Mouse (Mus musculus): Measurements from ENCODE around the gene Ddx19b.
"Not testable (repeated sequence)": the region's sequence is repeated elsewhere in the genome, so short reads cannot be mapped to it uniquely, and the experiment has no call there.

Ddx19b gene

DNA sequence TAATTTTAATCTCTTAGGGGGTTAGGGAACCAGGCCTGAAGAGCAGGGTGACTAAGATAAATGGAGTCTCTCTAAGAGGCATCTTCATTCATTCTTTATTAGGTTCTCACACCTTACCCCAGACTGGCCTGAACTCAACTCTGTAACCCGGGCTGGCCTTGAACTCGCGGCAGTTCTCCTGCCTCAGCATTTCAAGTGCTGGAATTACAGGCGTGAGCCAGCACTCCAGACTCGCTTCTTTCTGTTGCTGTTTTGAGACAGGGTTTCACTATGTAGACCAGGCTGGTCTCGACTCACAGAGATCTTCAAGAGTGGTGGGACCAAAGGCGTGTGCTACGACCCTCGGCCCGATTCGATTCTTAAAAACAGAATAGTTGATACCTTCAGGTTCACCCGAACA, 2.7 kb upstream of the Ddx19b start:
- DNase-seq (ENCODE audit: extremely low spot score) = no peak

DNA sequence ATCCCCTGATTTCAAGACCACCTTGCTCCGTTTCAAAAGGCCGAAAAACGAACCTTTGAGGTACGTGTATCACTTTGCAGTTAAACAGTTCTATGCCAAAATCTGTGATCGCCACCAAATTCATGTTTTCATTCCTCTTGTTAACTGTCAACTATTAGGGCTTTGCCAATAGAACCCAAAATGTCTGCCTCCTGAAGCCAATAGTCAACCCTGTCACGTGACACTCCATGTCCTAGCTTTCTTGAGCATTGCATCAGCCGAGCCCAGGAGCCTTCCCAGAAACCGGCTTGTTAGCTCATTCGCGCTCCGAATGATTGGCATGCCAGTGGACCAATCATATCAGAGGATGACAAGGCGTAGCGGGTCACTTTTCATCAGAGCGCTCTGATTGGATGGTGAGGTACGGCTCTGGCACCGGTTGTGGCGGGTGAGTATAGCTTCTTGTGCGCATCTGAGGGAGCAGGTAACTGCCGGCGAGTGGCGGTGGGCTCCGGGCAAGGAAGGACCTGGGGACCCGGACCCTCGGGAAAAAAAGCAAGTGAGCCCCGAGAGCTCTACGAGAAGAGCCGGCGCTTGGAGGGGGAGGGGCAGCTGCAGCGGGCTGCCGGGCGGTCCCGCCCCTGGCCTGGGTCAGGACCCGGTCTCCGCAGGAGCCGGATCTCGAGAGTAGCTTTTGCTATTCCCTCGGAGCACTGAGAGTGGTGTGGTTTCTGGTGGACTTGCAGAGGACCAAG, 2.1 kb upstream of the Ddx19b start:
- peak; percentile 97 for DNase-seq (ENCODE audit: extremely low spot score)

DNA sequence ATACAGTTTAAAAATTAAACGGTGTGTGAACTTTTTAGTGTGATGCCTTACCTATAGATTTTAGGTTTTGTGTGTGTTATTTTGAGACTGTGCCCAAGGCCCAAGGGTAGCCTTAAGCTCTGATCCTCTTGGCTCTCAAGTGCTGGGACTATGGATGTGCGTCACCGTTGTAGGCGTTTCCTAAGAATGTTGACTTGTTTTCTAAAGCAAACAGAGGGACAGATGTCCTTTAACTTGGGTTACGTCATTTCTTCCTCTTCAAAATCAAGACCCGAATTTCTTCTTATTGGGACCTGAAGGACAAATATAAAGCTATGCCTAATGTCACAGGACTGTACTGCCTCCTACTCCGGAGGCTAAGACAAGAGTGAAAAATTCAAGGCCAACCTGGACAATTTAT, 1.4 kb upstream of the Ddx19b start, which contains the start of gene Aars:
Gene Aars, plus strand, starts transcription at position 229 of the 400 bp plus-strand sequence.
- DNase-seq (ENCODE audit: extremely low spot score) = no peak

DNA sequence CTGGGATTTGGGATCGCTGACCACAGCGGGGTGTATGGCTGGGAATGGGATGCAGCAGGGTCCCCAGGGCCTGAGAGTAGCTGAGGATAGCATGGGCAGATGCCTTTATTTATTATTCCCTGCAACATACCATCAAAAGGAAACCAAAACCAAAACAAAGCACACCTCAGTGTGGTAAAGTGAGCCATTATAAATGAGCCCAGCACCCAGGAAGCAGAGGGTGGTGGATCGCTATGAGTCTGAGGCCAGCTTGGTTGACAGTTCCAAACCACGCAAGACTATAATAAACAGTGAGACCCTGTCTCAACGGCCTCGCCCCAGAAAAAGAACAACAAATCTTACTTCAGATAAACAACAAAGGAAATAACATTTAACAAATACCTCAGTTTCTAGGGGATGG, 1.5 kb downstream of the Ddx19b start:
- no peak for DNase-seq (ENCODE audit: extremely low spot score)

DNA sequence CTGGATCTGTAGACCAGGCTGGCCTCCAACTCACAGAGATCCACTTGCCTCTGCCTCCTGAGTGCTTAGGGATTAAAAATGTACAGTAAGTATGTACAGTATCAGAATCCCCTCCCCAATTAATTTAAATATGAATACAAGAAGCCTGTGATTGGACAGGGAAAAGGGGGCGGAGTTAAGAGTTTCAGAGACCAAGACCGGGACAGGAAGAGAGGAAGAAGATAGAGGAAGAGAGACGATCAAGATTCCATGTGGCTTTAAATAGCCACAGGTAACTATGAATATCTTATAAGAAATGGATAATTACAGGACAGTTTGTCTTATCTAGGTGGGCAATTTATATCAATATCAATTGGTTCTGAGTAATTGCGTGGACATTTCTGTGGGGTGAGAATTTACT, 2.0 kb downstream of the Ddx19b start:
- no peak for DNase-seq (ENCODE audit: extremely low spot score)

DNA sequence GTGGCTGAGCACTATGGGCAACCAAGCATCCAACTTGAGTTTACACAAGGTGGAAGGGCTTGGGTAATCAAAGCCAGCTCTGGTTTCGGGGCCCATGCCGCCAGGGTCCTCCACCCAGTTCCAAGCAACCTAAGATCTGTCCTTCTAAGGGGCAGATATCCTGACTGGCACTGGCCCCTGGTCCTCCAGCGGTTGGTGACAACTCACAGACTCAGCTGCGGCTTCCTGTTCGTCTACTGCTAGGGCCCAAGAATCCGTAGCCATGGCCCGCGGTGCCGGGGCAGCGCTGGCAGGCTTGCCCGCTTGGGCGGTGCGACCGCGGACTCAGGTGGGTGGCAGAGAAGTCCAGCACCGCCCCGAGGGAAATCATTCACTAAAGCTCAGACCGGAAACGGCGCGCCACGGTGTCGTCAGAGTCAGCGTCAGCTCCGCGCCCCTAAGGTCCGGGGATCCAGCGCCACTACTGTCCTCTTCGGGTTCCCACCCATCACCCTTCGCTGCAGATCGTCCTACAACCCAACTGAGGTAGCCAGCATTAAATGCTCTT, 4.1 kb downstream of the Ddx19b start:
- peak; percentile 84 for DNase-seq (ENCODE audit: extremely low spot score)

DNA sequence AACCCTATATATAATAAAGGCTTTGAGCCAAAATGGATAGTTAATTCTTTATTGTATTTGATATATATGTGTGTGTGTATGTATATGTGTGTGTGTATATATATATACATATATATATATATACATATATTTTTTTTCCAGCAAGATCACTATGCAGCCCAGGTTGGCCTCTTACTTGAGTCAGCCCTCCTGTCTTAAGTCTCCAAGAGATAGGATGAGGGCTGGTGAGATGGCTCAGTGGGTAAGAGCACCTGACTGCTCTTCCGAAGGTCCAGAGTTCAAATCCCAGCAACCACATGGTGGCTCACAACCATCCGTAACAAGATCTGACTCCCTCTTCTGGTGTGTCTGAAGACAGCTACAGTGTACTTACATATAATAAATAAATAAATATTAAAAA, 4.9 kb downstream of the Ddx19b start:
- DNase-seq (ENCODE audit: extremely low spot score) = not testable (repeated sequence)

DNA sequence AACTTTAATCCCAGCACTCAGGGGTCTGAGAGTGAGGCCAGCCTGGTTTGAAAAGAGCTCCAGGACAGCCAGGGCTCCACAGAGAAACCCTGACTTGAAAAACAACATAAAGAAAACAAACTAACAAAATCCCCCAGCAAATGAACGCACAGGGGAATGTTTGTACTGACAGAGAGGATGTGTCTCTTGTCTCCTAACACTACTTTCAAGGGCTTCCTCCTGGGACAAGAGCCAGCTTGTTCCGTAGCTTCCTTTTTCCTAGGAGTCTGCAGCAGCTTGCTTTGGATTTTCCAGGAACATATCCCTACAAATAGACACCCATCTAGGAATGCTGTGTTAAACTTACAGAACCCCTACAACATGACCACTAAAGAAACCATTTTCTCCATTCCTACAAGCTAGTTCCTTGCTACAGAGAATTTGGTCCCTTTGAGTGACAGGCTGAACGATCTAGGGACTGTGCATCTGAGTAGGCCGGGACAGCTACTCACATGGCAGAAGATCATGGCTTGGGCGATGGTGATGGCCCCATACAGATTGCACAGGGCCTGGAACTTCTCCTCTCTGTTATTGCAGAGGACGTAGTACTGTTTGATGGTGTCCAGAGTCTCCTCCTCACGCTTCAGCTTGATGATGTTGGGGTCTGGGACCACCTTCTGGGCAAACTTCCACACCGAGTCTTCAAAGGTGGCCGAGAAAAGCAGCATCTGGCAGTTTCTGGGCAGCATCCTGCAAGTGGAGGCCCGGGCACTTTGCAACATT, 21.1 kb downstream of the Ddx19b start:
- not testable (repeated sequence) for DNase-seq (ENCODE audit: extremely low spot score)

DNA sequence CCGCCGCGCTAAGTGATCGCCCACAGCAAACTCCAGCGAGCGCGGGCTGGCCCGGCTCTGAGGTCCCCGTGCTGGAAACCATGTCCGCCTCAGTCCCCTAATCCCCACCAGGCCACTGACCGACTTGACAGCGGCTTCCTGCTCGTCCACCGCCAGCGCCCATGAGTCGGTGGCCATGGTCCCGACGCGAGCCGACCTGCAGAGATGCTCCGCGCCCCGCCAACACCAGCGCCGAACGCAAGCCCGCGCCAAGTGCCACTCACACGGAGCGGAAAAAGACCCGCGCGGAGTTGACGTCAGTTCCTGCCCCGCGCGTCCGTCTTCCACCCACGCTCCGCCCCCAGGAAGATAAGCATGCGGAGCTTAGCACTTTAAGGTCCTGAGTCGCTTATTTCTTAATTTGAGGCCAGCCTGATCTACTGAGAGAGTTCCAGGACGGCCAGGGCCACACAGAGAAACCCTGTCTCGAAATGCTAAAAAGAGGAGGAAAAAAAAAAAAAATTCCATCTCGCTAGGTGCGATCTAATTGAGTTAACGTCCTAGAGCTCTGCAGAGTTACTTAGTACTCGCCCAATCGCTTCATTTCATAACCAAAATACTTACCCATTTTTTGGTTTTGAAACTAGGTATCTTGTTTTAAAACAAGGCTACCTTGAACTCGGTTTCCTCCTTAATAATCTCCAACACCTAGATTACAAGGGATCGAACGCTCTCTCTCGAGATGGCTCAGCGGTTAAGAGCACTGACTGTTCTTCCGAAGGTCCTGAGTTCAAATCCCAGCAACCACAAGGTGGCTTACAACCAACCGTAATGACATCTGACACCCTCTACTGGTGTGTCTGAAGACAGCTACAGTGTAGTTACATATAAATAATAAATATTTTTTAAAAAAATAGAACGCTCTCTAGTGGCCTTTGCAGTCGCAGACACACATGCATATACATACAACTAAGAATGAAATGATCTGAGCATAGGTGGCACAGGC, 33.7 kb downstream of the Ddx19b start, which contains the start of gene Ddx19a:
Gene Ddx19a, minus strand, starts transcription at position 254 of the 985 bp plus-strand sequence.
- DNase-seq (ENCODE audit: extremely low spot score) = peak; percentile 88

DNA sequence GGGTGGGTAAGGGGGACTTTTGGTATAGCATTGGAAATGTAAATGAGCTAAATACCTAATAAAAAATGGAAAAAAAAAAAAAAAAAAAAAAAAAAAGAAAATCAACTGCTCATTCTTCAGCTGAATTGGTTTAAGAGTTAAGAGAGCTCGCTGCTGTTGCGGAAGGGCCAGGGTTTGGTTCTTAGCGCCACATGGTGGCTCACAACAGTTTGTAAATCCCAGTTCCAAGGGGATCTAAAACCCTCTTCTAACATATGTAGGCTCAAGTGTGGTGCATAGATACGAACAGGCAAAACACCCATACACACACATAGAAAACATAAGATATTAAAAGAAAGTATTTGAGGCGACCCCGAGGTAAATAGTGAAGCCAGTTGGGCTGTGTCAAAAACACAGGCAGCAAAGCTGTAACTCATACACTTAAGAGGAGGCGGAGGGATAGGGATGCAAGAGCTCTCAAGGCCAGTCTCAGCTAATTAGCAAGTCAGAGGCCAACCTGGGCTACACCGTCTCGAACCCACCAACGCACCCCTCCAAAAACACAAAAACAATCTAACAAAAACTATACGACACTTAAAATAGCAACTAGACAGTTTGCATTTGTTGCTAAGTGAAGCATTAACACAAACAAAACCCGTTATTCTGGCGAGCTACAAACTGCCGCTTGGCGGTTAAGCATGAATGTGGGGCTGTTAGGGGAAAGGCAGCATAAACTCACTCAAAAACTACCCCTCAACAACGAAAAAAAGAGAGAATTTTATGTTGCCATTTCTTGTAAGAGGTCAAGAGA, 34.7 kb downstream of the Ddx19b start:
- DNase-seq (ENCODE audit: extremely low spot score) = peak; percentile 5

DNA sequence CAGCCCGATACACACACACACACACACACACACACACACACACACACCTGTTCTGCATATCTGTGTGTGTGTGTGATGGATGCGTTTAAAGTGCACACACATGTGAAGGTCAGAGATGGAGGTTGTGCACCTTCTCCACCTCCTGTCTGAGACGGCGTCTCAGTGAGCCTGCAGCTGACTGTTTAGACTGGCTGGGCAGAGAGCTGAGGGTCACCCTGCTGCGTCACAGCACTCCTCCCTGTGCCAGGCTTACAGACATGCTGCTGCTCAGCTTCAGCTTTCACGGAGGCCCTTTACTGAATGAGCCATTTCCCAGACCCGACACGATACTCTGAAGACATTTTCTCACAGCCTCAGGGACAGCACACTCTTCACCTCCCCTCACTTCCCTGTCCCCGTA, 41.5 kb downstream of the Ddx19b start:
- DNase-seq (ENCODE audit: extremely low spot score) = no peak

DNA sequence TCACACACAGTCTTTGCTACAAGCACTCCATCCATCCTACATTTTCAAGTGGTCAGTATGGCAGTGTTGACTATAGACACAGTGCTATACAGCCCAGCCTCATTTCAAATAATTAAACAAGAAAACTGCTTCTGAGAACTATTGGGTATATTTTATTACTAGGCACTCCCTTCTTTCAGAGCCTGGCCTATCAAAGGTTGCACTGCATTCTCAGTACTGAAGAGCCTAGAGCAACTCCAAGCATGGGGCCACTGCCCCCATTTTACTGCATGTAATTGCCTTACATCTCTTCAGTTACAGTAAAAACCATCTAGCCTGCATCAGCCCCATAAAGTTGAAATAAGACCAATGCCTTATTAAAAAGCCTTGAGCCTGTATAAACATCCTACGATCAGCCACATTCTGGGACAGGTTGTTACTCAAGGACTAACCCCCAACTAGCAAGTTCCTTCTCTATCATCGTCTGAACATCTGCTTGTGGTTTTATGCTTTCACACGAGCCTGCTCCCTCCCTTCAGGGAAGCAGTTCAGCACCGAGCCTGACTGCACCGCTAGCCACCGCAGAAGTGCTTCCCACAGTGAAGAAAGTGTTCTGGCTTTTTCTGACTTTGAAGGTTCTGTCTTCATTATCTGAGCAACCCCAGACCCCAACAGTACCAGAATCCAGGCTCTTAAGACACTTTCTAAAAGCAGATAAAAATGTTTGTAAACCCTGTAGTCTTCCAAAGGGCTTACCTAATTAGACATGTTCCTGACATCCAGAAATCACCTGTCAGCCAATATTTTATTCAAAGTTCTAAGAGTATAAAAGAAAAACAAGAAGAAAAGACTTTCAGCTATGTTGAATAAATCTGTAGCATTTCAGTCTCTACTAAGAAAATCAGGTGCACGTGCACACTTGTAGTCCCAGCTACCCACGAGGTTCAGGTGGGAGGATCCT, 43.5 kb downstream of the Ddx19b start:
- DNase-seq (ENCODE audit: extremely low spot score) = no peak

DNA sequence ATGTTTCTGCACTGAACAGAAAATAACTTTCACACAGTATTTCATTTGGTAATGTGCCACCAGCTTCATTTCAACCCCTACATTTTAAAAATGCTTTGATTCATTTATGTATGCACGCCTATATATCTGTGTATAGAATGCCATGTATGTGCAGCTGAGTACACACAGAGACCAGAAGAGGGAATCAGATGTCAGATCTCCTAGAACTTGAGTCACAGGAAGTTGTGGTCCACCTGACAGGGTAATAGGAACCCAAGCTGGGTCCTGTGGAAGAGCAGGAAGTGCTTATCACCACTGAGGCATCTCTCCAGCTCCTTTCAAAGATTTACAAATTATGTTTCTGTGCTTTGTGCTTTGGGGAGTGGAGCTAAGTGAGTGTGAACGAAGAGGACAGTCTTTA, 50.2 kb downstream of the Ddx19b start:
- DNase-seq (ENCODE audit: extremely low spot score) = no peak

DNA sequence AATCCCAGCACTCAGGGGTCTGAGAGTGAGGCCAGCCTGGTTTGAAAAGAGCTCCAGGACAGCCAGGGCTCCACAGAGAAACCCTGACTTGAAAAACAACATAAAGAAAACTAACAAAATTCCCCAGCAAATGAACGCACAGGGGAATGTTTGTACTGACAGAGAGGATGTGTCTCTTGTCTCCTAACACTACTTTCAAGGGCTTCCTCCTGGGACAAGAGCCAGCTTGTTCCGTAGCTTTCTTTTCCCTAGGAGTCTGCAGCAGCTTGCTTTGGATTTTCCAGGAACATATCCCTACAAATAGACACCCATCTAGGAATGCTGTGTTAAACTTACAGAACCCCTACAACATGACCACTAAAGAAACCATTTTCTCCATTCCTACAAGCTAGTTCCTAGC, 53.6 kb downstream of the Ddx19b start:
- not testable (repeated sequence) for DNase-seq (ENCODE audit: extremely low spot score)

DNA sequence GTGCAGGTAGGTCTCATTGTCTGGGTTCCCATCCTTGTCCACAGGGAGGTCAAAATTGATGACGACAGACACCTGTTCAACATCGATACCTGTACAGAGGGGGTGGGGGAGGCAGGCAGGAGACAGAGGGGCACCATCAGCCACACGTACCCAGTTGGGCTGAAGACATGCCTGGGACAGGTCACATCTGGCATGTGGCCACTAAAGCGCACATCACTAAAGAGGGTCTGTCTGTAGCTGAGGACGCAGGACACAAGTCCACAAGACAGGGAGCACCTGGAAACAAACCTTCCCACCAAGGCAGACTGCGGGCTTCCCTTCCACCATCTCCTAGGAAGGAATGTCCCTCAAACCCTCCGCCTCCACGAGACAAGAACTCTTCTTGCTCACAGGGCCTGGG, 55.0 kb downstream of the Ddx19b start:
- DNase-seq (ENCODE audit: extremely low spot score) = not testable (repeated sequence)

DNA sequence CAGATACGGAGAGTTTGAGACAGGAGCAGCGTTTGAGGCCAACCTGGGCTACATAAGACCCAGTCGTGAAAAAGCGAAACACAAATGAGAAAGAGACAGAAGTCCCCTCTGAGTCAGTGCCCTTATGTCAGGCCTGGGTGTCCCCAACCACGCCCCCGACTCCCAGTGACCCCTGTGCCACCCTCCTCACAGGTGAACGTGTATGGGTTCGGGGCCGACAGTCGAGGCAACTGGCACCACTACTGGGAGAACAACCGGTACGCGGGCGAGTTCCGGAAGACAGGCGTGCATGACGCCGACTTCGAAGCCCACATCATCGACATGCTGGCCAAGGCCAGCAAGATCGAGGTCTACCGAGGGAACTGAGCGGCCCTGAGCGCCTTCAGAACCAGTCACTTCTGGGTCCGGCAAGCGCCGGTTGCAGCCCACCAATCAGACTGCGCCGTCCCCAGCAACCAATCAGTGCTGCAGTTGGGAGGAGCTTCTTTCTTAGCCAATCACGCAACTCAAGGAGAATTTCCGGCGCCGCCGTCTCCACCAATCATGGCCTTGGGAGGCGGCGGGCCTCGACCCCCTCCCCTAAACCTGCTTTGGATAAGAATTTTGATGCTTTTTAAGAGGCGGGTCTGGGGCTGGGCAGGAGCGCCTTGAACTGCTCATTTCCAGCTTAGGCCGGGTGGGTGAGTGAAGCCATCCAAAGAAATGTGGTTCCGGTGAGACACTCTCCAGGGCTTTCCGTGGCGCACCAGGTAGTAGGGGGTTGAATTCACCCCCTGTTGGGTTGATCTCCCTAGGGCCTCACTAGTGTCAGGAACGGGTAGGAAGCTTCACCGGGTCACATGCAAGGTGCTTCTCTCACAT, 61.4 kb downstream of the Ddx19b start:
- peak; percentile 91 for DNase-seq (ENCODE audit: extremely low spot score)

DNA sequence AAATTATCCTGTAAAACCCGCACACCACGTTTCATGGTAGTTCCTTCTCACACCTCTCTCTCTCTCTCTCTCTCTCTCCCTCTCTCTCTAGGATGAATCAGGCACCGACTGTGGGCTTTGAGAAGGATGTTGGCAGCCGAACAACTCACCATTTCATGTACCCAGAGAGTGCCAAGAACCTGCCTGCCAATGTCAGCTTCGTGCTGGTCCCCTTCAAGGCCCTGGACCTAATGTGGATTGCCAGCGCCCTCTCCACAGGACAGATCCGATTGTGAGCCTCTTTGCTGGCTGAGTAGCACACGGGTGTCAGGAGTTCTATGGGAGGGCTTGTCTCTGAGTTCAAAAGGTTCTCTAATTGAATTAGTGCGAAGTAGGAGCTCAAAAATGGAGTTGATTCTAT, 64.2 kb downstream of the Ddx19b start:
- no peak for DNase-seq (ENCODE audit: extremely low spot score)

DNA sequence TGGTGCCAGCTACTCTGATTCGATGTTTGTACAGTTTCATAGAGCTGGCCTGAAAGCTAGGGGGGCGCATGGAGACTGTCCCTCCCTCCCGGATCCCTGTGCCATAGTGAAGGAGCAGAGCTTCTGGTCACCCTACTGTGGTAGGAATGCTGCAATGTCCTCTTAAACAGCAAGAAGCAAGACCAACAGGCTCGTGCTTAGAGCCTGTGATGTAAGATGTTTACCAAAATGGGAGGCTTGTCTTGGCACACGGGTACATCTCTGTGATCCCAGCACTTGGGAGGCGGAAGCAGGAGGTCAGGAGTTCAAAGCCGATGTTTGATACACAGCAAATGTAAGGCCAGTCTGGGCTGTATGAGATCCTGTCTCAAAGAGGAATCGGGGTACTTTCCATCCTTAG, 65.0 kb downstream of the Ddx19b start:
- no peak for DNase-seq (ENCODE audit: extremely low spot score)

DNA sequence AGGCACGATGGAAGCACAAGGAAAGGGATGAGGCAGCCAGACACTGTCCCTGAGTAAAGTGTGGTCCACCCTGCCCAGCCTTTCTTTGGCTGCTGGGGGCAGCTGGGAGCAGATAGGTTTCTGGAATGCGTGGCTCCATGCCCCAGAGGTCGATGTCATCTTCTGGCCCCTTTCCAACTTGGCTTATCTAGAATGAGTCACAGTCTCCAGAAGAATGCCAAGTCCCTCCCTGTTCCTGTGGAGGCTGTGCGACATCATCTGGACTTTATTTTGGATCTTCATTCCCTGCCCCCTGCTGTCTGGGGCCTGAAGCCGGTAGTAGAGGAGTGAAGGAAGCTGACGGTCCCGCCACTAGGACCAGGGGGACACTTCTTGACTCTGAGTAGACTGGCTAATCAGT, 66.0 kb downstream of the Ddx19b start:
- DNase-seq (ENCODE audit: extremely low spot score) = no peak
